Mouse (Mus musculus): ENCODE data around the gene Il17c.
A peak's percentile ranks its signal among the peaks of the same experiment; 100 is the strongest.

Gene Il17c

DNA sequence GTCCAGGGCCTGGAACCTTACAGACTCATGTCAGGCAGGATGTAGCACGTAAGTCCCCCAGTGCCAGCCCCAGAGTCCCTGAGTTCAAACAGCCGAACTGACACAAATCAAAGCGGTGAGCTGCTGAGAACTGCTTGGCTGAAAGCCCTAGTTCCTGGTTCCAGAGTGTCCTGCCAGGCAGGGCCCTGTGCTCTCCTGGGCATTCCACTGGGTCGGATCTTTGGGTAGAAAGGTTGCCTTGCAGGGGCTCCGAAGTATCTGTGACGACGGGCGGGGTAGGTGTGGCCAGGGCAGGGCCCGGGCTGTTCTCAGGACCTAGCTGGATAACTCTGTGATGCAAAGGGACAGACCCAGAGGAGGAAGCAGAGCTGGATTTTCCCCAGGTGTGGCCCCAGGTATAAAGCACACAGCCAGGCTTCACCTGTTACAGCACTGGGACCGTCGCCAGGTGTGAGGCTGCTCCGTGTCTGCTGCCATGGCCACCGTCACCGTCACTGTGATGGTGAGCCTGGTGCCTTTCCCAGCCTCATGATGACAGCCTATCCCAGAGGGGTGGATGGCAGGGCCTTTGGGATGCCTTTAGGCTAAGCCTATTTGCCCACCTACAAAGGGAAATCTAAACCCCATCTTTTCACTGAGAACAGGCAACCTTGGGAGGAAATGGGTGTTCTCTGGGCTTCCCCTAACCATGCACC, at the start of gene Il17c:
Gene Il17c (plus strand): TSS at position 645 of the 695 bp plus-strand sequence.
- no peak for DNase-seq

DNA sequence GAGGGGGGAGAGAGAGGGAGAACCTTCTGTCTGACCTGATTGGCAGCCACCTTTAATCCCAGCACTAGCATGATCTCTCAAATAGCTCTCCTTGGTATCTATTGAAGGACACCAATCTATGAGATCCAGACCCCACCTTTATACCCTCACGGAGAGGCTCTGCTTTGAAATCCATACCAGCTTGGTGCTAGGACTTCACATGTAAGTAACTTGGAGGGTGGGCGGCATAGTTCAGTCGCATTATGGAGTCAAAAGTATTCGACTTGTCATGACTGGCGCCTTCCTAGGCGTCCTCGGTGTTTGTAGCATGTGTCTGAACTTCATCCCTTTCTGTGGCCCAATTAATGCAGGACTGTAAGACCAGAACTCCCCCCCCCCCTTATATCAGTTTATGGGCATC, 46.5 kb upstream of the Il17c start:
- no peak for DNase-seq

DNA sequence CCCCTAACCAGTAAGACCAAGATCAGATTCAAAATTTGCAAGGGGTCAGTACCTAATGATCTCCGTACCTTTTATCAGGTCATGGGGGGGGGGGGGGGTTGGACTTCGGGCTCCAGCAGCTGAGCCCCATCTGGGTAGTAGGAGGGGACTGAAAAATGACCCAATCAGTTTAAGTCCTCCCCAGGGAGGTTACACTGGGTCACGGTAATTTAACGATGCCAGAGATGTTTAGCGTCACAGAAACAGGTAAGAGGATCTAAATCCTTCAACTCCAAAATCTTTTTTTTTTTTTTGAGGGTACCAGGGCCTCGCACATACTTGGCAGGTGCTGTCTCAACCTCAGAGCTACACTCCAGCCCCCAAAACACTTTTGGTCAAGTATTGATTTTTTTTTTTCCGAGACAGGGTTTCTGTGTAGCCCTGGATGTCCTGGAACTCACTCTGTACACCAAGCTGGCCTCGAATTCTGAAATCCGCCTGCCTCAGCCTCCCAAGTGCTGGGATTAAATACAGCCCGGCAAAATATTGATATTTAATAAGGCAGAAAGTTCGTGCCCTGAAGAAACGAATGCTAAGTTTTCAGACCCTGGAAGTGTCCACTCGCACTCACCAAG, 46.0 kb upstream of the Il17c start:
- no peak for DNase-seq

DNA sequence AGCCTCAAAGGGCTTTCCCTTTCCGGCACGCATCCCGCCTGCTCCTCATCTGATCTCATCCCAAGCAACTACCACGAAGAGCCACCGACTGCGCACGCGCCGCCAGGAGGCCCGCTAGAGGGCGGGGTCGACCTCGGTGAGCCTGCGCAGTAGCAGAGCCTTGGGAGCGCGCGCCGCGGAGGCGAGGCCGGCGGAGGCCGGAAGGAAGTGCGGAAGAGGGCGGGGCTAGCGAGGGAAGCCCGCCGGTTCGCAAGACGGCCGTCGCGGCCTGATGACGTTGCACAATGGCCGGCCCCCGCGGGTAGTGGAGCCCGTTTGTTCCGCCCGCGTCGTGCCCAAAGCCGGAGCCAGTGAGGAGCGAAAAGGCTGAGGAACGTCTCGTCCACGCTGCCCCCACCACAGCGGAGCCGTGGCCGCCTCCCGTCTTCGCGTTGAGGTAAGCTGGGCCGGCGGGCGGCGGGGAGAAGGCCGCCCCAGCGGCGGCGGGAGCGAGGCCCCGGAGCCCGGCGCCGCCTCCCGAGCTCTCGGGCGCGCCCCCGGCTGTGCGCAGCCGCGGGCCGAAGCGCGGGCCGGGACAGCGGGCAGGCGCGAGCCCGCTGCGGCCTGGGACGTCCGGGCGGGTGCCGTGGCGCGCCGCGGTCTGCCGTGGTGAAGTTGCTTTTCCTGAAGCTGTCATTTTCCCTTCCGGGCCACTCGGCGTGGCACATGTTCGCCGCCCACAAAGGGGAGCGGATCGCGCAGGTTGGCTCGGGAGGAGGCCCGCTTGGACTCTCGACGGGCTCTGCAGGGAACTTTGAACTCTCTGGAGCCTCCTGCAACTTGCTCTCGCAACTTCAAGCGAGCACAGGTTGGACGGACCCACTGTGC, 45.2 kb upstream of the Il17c start, which contains the start of gene Zc3h18:
Gene Zc3h18 (plus strand): TSS at position 245 of the 867 bp plus-strand sequence.
- peak; percentile 99 for DNase-seq

DNA sequence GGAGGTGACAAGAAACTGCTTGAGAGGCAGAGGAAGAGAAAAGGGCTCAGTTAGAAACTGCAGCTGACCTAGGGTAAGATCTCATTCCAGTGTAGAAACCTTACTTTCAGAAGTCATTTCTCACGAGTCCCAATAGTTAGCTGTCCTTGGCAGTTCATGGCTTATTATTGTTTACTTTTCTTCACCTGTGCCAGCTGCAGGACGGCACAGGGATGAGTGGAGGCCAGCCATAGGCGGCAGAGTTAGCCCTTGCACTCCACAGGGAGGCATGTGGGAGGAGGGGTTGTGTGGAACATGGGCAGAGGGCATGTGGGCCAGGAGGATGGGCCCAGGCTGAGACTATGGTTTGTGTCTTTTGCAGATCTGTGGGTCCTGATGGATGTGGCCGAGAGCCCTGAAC, 38.8 kb upstream of the Il17c start:
- no peak for DNase-seq

DNA sequence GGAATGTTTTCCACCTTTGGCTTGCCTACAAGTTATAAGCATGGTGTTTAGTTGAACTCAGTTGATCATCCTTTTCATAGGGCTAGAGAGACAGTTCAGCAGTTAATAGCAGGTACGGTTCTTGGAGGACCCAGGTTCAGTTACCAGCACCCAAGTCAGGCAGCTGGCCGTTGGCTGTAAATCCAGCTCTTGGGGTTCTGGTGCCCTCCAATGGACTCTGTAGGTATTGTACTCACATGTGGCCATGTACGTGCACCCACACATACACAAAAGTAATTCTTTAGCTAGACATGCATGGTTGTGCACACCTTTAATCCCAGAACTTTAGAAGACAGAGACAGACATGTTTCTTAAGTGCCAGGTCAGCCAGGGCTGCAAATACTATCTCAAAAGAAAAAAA, 32.5 kb upstream of the Il17c start:
- no peak for DNase-seq

DNA sequence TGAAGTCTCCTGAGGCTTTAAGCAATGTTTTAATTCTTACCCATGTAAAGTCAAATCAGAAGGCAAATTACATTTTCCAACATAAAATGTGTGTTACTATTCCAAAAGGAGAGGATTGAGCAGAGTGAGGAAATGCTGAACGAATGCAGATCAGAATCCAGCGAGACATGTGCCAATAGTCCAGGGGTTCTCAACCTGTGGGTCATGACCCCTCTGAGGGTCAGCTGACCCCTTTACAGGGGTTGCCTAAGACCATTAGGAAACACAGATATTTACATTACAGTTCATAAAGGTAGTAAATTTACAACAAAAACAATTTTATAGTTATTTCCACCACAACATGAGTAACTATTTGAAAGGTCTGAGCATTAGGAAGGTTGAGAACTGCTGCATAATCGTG, 31.1 kb upstream of the Il17c start:
- no peak for DNase-seq

DNA sequence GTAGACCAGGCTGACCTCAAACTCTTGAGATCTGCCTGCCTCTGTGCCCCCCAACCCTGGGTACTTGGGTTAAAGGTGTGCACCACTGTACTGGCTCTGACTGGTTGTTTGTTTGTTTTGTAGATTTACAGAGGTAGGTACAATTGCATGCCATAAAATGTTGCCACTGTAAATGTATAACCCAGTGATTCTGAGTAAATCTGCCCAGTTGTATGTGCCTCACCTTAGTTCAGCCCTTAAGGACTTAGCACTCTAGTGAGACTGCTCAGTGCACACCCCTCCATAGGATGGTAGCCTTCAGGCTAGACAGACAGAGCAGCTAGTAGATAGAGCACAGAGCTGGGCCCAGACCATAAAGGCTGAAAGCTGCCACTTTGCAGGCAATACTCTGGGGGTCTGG, 28.1 kb upstream of the Il17c start:
- no peak for DNase-seq

DNA sequence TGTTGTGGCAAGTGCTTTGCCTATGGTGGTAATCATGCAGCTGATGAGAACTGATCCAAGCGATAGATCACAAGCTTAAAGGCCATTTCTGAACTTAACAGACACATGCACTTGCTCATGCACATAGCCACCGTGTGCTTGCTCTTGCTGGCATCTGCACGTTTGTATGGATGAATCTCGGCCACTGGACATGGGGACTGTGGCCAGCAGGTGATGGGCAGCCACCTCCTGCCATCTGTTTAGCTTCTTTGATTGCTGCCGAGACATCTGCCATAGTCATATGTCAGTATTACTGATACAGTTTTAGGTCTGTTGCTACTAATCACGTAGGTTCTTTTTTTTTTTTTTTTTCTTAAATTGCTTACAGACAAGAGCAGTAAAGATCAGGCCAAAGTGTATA, 26.5 kb upstream of the Il17c start:
- no peak for DNase-seq

DNA sequence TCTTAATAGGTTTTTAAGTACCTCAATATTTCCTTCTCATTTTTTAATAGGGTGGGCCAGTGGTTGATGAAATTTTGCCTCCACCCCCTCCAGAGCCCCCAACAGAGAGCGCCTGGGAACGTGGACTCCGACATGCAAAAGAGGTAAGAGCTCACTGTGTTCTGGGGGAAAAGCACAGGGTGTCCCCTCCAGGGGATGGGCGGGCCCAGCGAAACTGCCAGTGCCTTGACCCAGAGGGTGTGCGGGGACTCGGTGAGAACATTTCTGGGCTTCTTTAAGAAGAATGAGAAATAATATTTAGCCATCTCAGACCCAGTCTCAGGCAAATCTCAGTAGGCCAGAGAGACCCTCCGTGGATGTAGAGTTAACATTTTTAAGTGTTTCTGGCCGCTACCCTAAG, 23.6 kb upstream of the Il17c start:
- no peak for DNase-seq

DNA sequence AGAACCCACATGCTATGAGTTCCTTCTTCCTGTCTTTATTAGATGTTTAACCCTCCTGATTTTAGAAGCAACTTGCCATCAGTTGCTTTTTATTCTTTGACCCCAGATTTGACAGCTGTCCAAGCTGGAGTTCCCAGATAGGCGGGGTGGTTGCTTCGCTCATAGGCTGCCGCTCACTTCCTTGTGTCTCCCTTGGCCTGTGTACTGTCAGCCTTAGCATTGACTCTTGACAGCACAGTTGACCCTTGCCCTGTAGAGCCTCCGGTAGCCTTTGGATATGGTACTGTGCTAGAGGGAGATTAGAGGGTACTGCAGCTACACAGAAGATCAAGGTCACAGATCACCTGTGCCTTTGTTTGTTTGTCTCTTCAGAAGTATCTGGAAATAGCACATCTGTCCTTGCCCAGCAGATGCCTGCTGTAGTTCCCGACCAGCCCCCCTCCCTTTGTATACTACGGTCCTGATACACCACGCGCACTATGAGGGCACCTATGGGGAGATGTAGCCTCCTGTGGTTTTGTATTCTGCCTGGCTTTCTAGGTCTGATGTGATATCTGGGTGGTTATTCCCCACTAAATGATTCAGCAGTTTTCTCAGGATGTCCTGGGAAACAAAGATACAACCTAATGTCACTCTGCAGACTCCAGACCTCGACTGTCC, 16.5 kb upstream of the Il17c start:
- DNase-seq: no peak

DNA sequence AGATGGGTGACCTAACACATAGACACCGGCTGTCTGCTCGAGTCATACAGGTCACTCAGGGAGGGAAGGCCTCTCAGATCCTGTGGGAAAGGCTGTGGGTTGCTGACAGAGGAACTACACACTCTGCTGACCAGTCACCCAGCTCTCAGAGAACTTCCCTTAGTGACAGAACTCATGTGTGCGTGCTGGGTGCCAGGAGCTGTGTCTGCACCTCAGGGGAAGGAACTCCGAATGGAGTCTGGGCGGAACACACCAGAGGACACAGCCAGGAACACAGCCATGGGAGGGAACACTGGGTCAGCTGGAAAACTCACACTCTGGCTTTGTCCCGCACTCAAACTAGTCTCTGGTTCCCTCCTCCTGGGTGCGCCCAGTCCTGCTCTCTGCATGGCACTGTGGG, 14.1 kb upstream of the Il17c start:
- DNase-seq: no peak

DNA sequence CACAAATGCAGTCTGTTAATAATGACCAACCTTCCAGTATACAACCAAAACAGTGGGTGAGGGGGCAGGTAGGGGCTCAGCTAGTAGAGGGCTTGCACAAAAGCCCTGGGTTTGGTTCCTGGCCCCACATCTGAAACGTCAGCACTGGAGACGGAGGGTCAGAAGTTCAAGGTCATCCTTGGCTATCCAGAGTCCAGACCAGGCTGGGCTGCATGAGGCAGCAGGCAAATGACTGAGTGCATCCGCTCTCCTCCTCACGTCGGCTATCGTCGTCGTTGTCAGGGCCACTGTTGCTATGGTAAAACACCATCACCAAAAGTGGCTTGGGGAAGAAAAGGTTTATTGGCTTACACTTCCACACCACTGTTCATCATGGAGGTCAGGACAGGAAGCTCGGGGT, 7.5 kb upstream of the Il17c start:
- no peak for DNase-seq

DNA sequence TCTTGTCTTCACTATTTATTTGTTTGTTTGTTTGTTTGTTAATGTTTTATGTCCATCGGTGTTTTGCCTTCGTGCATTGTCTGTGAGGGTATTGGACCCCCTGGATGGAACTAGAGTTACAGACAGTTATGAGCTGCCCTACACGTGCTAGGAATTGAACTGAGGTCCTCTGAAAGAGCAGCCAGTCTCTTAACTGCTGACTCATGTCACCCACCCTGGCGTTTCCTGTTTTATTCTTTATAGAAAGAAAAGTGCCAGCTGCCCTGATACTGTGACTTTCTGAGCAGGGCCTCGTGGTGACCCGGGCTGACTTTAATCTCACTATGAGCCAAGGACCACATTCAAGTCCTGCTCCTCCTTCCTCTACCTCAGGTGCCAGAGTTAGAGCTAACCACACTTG, 6.3 kb upstream of the Il17c start:
- no peak for DNase-seq

DNA sequence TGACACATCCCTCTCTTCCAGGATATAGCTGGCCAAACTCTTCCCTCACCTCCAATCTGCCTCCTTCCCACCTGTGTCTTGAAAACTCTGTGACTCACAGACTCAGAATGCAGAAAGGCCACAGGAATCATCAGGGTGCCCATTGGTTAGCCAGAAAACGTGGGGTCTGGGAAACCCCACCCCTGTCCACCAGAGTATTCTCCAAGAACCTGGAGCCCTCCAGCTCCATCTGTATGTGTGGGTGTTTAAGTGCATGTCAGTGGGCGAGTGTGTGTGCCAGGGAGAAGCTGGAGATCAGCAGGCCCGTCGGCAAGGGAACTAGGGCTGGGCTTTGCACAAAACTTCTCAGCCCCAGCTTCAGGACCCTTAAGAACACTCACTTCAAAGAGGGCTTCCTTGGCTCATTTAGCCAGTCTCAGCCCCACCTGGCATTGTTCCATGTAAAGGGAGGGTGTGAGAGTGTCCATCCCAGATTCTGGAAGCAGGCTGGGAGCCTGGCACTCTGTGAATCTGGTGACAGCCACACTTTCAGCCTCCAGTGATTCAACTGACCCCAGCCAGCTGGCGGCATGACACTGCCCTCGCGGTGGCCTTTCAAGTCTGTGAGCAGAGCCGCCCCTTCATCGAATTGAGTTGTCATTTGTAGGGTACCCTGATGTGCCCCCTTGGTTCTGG, 1.8 kb upstream of the Il17c start:
- no peak for DNase-seq

DNA sequence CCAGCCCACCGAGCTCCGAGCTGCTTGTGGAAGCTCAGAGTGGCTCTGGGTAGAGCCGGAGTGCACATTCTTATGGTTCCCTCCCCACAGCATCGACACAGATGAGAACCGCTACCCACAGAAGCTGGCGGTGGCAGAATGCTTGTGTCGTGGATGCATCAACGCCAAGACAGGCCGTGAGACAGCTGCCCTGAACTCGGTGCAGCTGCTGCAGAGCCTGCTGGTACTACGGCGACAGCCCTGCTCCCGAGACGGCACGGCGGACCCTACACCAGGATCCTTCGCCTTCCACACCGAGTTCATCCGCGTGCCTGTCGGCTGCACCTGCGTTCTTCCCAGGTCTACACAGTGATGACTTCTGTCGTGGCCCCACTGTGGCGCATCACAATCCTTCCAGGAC, 1.4 kb downstream of the Il17c start:
- no peak for DNase-seq

DNA sequence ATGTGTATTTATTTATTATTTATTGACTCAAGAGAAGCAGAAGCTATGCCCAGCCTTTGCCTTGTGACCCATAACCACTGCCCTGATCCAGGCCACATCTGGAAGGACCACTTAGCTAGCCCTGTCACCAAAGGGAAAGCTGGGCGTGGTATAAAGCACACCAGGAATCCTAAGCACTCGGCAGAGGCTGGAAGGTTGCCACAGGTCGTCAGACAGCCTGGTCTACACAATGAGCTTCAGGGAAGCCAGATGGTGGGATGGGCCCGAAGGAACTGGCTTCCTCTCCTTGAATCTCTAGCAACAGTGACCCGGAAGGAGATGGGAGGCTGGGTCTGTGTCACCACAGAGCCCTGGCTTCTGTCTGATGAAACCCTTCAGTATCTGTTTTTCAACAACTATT, 1.8 kb downstream of the Il17c start:
- no peak for DNase-seq

DNA sequence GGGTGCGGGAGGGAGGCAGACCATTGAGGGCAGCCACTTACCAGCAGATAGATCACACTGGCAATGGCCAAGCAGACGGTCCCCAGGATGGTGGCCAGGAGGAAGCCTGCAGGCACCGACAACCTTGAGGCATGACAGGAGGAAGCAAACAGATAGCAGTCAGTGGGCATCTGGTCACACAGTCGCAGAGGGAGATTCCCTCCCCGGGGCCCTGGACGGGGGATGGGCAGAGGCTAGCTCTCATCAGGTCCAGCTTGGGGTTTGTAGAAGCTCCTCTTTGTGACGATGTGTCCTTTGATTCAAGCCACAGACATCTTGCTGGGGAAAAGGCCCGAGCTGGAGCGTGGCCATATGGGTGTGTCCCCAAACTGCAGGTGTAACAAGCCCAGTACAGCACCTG, 4.3 kb downstream of the Il17c start:
- no peak for DNase-seq

DNA sequence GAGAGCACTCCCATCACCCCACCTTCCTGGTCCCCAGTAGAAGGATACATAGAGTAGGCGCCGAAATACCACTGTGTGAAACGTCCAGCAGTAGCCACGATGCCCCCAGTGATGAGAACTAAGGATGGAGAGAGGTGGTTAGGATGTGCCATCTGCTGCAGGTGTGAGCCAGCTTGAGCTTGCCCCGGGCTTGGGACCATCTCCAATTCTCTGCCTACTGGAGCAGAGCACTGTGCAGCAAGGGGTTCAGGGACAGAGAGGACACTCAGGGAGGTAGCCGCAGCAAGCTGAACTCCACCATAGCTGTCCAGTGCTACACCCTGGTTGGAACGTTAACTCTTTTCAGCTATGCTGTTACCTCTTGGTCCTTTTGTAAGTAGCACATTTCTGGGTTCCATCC, 5.8 kb downstream of the Il17c start:
- no peak for DNase-seq

DNA sequence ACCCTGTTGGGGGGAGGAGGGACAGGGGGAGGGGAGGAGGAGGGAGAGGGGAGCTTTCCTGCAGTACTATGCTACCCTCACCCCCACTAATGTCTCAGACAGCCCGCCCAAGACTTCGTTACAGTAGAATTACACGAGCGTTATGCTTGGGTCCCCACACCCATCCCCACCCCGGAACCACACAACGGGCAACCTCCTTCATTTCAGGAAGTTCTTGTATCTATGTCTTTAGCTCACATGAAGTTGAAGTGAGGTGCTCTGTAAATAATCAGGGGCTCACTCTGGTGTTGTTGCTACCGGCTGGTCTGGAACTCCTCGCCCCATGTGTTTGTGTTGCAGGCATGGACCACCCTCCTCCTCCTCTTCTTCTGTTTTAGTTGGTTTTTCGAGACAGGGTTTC, 6.3 kb downstream of the Il17c start:
- DNase-seq: no peak

DNA sequence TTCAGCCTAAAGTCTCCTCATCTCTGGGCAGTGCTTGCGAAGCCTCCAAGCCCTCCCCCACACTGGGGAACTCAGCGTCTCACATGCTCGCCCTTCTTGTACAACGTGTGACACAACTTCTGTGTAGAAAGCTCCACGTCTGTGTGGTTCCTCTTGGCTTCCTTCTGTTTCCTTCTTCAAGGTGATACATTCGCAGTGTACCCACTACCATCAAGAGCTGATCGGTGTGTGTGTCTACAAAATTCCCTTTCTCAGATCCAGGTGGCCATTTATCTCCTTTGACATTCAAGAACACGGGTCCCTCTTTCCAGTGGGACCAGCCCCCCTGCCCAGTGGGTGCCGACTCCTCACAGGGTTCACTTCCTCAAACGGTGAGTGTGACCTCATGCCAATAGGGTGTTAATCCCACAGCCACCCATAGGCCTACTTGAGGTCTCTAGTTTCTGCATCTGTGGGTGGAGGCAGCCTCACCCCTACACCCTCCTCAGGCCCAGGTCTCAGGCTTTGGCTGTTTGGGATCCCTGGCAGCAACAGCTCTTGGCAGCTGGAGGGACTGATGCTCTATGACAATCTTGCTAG, 8.3 kb downstream of the Il17c start:
- DNase-seq: no peak

DNA sequence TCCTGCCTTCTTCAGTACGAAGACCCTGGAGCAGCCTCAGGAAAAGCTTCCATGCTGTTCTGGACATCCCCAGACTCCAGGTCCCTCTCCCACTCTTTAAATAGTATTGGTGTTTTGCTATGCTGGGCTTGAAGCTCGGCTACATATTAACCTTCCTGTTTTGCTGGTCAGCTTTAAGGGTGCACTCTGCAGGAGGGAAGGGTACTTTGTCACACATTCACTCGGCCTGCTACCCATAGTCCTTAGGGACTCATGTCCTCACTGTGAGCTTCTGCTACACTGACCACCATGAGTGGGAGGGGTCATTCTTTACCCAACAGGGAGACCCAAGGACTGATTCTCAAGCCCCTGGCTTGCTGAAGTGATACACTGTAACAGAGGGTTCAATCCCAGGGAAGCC, 8.8 kb downstream of the Il17c start:
- DNase-seq: no peak
